Mouse (Mus musculus): Measurements from ENCODE around the gene Ppp1r15a. TPM values are rescaled to one million over a fixed set of nuclear protein-coding genes. Genes with fewer than 3 reads are reported as not detected.
"Not testable (repeated sequence)": the region's sequence is repeated elsewhere in the genome, so short reads cannot be mapped to it uniquely, and the experiment has no call there.

The Ppp1r15a gene
- polyA plus RNA-seq, 1 experiment from 2014 or later, result 12.9 TPM

- 0 out of 2 replicates have a peak, but pooled peaks cover 5% of the 10 kb centered on the region for H3K36me3 ChIP-seq (replicated peaks; ENCODE audit: control insufficient read depth, insufficient read depth)
- no peak for ATAC-seq (ENCODE audit: low FRiP score)
- peak overlapping the region; percentile 42 for H3K4me3 ChIP-seq (replicated peaks; ENCODE audit: low read length)
- 57% methylated on average over 16 of the region's 16 CpGs for WGBS
- no peak overlapping the region; the same call in 1 of the 2 replicates for H3K27ac ChIP-seq
- peaks cover 21% of the 10 kb centered on the region for H3K4me1 ChIP-seq (replicated peaks; ENCODE audit: control insufficient read depth, insufficient read depth, low read length)
- no peaks in the 10 kb centered on the region for H3K27me3 ChIP-seq (ENCODE audit: control insufficient read depth, insufficient read depth, low read length)
- H3K9me3 ChIP-seq (ENCODE audit: control insufficient read depth, low read length), result no peaks in the 10 kb centered on the region
- peak overlapping the region; percentile 64 for H3K9ac ChIP-seq
- DNase-seq (ENCODE audit: low spot score), result no peak
- H3K4me2 ChIP-seq (replicated peaks), result peak overlapping the region; percentile 55
Measured at GRCm38 (mm10) chr7:45522194-45522752, 3.8 kb downstream of the Ppp1r15a start.

DNA sequence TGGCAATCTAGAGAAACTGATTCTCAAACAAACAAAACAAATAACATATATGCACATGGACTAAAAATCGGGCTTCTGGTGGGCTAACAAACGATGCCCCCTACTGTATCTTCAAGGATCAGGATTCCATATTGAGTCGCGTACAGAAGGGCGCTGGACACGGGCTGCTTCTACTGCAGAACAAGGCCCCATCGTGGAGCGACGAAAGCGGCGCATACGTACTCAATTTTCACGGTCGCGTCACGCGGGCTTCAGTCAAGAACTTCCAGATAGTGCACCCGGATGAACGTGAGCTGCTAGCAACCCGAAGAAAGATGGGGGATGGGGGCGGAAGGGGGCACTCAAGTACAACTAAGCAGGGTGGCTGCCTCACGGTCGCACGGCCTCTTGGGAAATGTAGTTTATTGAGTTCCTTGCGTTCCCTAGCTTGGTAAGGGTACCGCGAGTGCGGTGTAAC is 4.3 kb downstream of the Ppp1r15a start:
- no peaks in the 10 kb centered on the region for H3K27me3 ChIP-seq (ENCODE audit: control insufficient read depth, insufficient read depth, low read length)
- H3K9ac ChIP-seq, result peak overlapping the region; percentile 64
- 0 out of 2 replicates have a peak, but pooled peaks cover 5% of the 10 kb centered on the region for H3K36me3 ChIP-seq (replicated peaks; ENCODE audit: control insufficient read depth, insufficient read depth)
- H3K4me2 ChIP-seq (replicated peaks), result peak overlapping the region; percentile 55
- under 1% methylated on average over 28 of the region's 28 CpGs for WGBS
- H3K27ac ChIP-seq, result peak overlapping the region; percentile 86
- peak overlapping the region; percentile 42 for H3K4me3 ChIP-seq (replicated peaks; ENCODE audit: low read length)
- DNase-seq (ENCODE audit: low spot score) (peak; percentile 90), ATAC-seq (ENCODE audit: low FRiP score) (peak; percentile 73)
- no peaks in the 10 kb centered on the region for H3K9me3 ChIP-seq (ENCODE audit: control insufficient read depth, low read length)
- H3K4me1 ChIP-seq (replicated peaks; ENCODE audit: control insufficient read depth, insufficient read depth, low read length), result peaks cover 21% of the 10 kb centered on the region

DNA sequence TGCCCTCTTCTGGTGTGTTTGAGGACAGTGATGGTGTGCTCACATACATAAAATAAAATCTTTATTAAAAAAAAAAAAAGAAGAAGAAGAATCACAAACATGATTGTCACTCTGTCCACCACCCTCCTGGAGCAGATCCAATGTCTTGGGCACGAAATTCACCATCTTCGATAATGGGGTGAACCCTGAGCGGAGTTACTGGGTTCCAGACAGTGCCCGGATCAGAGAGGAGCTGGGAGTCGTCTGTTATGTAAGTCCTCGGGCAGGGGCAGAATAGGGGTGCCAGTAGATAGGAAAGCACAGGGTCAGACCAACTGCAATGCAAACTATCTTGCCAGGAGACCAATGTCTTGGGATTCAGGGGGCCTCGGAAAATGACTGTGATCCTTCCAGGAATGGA is 5.5 kb downstream of the Ppp1r15a start:
- WGBS, result 95% methylated on average over 7 of the region's 7 CpGs
- Histone ChIP-seq H3K4me1 (replicated peaks; ENCODE audit: control insufficient read depth, insufficient read depth, low read length) (peaks cover 20% of the 10 kb centered on the region), H3K27ac (no peak overlapping the region), H3K9me3 (ENCODE audit: control insufficient read depth, low read length) (no peaks in the 10 kb centered on the region), H3K4me2 (replicated peaks) (no peak overlapping the region), H3K36me3 (replicated peaks; ENCODE audit: control insufficient read depth, insufficient read depth) (0 out of 2 replicates have a peak, but pooled peaks cover 5% of the 10 kb centered on the region), H3K9ac (no peak overlapping the region), H3K27me3 (ENCODE audit: control insufficient read depth, insufficient read depth, low read length) (no peaks in the 10 kb centered on the region), H3K4me3 (replicated peaks; ENCODE audit: low read length) (no peak overlapping the region)
- DNase-seq (ENCODE audit: low spot score) (no peak), ATAC-seq (ENCODE audit: low FRiP score) (no peak)

GRCm38 (mm10) chr7:45519345-45520120 is 6.5 kb downstream of the Ppp1r15a start:
- Histone ChIP-seq H3K4me2 (replicated peaks) (no peak overlapping the region), H3K4me1 (replicated peaks; ENCODE audit: control insufficient read depth, insufficient read depth, low read length) (peaks cover 11% of the 10 kb centered on the region; the same call in 1 of the 2 replicates), H3K9ac (no peak overlapping the region), H3K27ac (no peak overlapping the region), H3K4me3 (replicated peaks; ENCODE audit: low read length) (no peak overlapping the region), H3K9me3 (ENCODE audit: control insufficient read depth, low read length) (no peaks in the 10 kb centered on the region), H3K36me3 (replicated peaks; ENCODE audit: control insufficient read depth, insufficient read depth) (0 out of 2 replicates have a peak, but pooled peaks cover 5% of the 10 kb centered on the region), H3K27me3 (ENCODE audit: control insufficient read depth, insufficient read depth, low read length) (no peaks in the 10 kb centered on the region)
- no peak for ATAC-seq (ENCODE audit: low FRiP score)
- DNase-seq (ENCODE audit: low spot score), result no peak
- 83% methylated on average over 8 of the region's 8 CpGs for WGBS

- DNase-seq (ENCODE audit: low spot score) (no peak), ATAC-seq (ENCODE audit: low FRiP score) (no peak)
- Histone ChIP-seq H3K9ac (no peak overlapping the region), H3K36me3 (replicated peaks; ENCODE audit: control insufficient read depth, insufficient read depth) (0 out of 2 replicates have a peak, but pooled peaks cover 4% of the 10 kb centered on the region), H3K4me1 (replicated peaks; ENCODE audit: control insufficient read depth, insufficient read depth, low read length) (peaks cover 7% of the 10 kb centered on the region; the same call in 1 of the 2 replicates), H3K27ac (no peak overlapping the region), H3K4me3 (replicated peaks; ENCODE audit: low read length) (no peak overlapping the region), H3K27me3 (ENCODE audit: control insufficient read depth, insufficient read depth, low read length) (no peaks in the 10 kb centered on the region), H3K9me3 (ENCODE audit: control insufficient read depth, low read length) (no peaks in the 10 kb centered on the region), H3K4me2 (replicated peaks) (no peak overlapping the region)
- 89% methylated on average over 16 of the region's 16 CpGs for WGBS
Measured at GRCm38 (mm10) chr7:45518618-45519017, 7.5 kb downstream of the Ppp1r15a start.

DNA sequence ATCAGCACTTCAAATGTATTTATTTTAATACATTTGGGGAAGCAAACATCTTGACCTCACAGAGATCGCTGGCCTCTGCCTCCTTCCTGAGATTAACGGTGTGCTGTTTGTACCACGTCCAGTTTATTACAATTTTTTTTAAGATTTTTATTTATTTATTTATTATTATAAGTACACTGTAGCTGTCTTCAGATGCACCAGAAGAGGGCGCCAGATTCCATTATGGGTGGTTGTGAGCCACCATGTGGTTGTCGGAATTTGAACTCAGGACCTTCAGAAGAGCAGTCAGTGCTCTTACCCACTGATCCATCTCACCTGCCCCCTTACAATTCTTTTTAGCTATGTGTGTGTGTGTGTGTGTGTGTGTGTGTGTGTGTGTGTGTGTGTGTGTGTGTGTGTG is 9.2 kb downstream of the Ppp1r15a start:
- 74% methylated on average over 5 of the region's 5 CpGs for WGBS
- H3K36me3 ChIP-seq (replicated peaks; ENCODE audit: control insufficient read depth, insufficient read depth); DNase-seq (ENCODE audit: low spot score): not testable (repeated sequence)

GRCm38 (mm10) chr7:45515436-45515835 is 10.6 kb downstream of the Ppp1r15a start:
- WGBS, result 33% methylated on average over 16 of the region's 16 CpGs
- no peak overlapping the region for H3K4me2 ChIP-seq (replicated peaks)
- H3K4me1 ChIP-seq (replicated peaks; ENCODE audit: control insufficient read depth, insufficient read depth, low read length), result no peaks in the 10 kb centered on the region
- no peak overlapping the region for H3K9ac ChIP-seq
- H3K4me3 ChIP-seq (replicated peaks; ENCODE audit: low read length), result no peak overlapping the region
- no peak for DNase-seq (ENCODE audit: low spot score)
- no peaks in the 10 kb centered on the region for H3K27me3 ChIP-seq (ENCODE audit: control insufficient read depth, insufficient read depth, low read length)
- no peak overlapping the region for H3K27ac ChIP-seq
- H3K36me3 ChIP-seq (replicated peaks; ENCODE audit: control insufficient read depth, insufficient read depth), result no peaks in the 10 kb centered on the region
- ATAC-seq (ENCODE audit: low FRiP score), result no peak
- H3K9me3 ChIP-seq (ENCODE audit: control insufficient read depth, low read length), result no peaks in the 10 kb centered on the region

More for the DNA sequence above, 9.2 kb downstream of the Ppp1r15a start:
- not testable (repeated sequence) for H3K4me3 ChIP-seq (replicated peaks; ENCODE audit: low read length); H3K27ac ChIP-seq; H3K4me2 ChIP-seq (replicated peaks); H3K4me1 ChIP-seq (replicated peaks; ENCODE audit: control insufficient read depth, insufficient read depth, low read length); ATAC-seq (ENCODE audit: low FRiP score); H3K9ac ChIP-seq; H3K9me3 ChIP-seq (ENCODE audit: control insufficient read depth, low read length); H3K27me3 ChIP-seq (ENCODE audit: control insufficient read depth, insufficient read depth, low read length)

DNA sequence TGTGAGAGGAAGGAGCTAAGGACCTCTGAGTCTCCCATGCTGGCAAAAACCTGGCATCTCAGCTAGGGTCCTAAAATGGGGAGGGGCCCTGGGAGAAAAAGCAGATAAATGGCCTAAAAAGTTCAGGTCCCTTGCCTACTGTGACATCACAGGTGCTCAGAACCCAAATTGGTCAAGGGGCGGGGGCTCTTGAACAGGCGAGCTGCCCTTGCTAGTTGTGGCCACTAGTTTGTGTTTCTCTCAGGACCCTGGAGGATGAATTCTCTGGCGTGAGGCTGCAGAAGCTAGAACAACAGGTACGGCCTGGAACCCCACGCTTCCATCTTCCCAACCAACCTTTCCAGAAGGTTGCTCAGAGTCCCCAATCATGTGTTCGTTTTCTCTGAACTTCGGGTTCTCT is 11.7 kb downstream of the Ppp1r15a start:
- Histone ChIP-seq H3K4me3 (replicated peaks; ENCODE audit: low read length) (no peak overlapping the region), H3K4me2 (replicated peaks) (no peak overlapping the region), H3K9me3 (ENCODE audit: control insufficient read depth, low read length) (no peaks in the 10 kb centered on the region), H3K4me1 (replicated peaks; ENCODE audit: control insufficient read depth, insufficient read depth, low read length) (peaks cover 4% of the 10 kb centered on the region), H3K9ac (no peak overlapping the region), H3K27me3 (ENCODE audit: control insufficient read depth, insufficient read depth, low read length) (no peaks in the 10 kb centered on the region), H3K36me3 (replicated peaks; ENCODE audit: control insufficient read depth, insufficient read depth) (no peaks in the 10 kb centered on the region), H3K27ac (no peak overlapping the region)
- no peak for DNase-seq (ENCODE audit: low spot score)
- WGBS, result 86% methylated on average over 7 of the region's 7 CpGs
- no peak for ATAC-seq (ENCODE audit: low FRiP score)

- Histone ChIP-seq H3K4me2 (replicated peaks) (peak within 1 kb of the TSS; percentile 94), H3K27me3 (ENCODE audit: control insufficient read depth, insufficient read depth, low read length) (no peaks in the 10 kb centered on the region), H3K36me3 (replicated peaks; ENCODE audit: control insufficient read depth, insufficient read depth) (peaks cover 27% of the 10 kb centered on the region), H3K9me3 (ENCODE audit: control insufficient read depth, low read length) (no peaks in the 10 kb centered on the region), H3K4me3 (replicated peaks; ENCODE audit: low read length) (peak within 1 kb of the TSS; percentile 51), H3K27ac (peak within 1 kb of the TSS; percentile 39), H3K9ac (peak within 1 kb of the TSS; percentile 65), H3K4me1 (replicated peaks; ENCODE audit: control insufficient read depth, insufficient read depth, low read length) (peaks cover 13% of the 10 kb centered on the region)
- WGBS, result 1% methylated on average over 44 of the region's 44 CpGs
- DNase-seq (ENCODE audit: low spot score), result peak; percentile 91
- peak; percentile 90 for ATAC-seq (ENCODE audit: low FRiP score)
Measured at GRCm38 (mm10) chr7:45509912-45510787, 15.9 kb downstream of the Ppp1r15a start, which contains the start of gene Nucb1. TSS of gene Nucb1 (minus strand) at chr7:45510406.

Data from hindbrain, embryonic 14.5 days (tissue).